Mouse (Mus musculus): ENCODE results near the gene Tcirg1.

The Tcirg1 gene

DNA sequence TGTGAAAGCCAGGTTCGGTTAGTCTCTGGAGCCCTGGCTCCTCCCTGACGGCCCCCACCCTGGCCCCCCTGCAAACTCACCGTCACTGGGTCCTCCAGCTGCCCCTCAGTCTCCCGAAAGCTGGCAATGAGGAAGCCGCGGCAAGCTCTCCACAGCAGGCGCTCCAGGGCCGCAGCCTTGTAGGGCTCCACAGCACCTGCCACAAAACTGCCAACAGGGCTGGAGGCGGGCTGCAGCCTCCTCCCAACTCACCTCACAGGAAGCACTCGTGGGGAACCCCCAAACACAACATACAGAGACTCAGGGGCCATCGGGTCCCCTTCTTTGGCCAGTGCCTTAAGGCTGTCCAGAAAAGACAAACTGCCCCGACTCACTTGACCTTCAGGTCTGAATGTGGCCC lies 4.0 kb downstream of the Tcirg1 start:
- in situ Hi-C loops (cut with MboI; ENCODE audit: low sequenced_read_pairs): no loop called here

DNA sequence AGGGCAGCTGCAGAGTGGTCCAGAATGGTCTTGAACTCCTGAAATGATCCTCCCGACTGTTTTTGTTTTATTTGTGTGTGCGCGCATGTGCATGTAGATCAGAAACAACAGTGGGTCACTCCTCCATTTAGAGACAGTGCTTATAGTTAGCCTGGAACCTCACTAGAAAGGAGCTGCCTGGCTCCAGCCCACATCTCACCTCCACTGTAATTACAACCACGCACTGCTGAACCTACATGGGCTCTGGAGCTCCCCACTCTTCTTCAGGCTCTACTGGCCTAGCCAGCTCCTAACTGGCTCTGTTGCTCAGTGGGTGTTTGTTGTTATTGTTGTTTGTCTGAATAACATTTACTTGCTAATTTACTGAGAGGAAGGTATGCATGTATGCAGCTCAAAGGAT lies 7.3 kb downstream of the Tcirg1 start:
- in situ Hi-C loops (cut with MboI; ENCODE audit: low sequenced_read_pairs): no loop called here

DNA sequence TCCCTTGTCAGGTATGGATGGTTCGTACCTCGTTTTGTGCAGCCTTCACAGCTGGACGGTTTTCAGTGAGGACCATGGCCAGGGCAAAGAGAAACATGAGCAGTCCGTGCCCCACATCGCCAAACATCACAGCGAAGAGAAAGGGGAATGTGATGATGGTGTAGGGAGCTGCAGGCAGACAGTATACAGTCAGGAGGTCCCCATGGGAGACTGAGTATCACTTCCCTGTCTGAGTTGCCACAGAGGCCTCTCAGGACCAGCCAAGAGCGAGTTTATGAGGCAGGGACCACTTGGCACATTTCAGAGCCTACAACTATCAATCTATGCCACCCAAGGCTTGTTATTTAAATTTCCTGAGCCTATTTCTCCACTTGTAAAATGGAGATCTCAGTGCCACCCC lies 8.0 kb downstream of the Tcirg1 start:
- in situ Hi-C loops (cut with MboI; ENCODE audit: low sequenced_read_pairs): no loop called here

DNA sequence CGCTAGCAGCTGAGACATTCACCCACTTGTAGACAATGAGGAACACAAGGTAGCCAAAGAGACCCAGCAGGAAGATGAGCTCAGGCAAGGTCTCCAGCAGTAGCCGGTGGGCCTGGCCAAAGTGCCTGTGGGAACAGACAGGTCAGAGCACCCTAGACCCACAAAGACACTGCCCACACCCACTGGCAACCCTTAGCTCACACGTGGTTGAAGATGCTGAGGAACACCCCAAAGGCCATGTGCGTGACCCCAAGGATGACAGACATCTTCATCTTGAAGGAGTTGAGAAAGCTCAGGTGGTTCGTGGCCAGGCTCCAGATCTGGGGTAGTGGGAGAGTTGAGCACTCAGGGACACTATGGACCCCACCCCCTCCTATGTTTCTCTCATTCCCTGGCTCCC lies 9.4 kb downstream of the Tcirg1 start:
- in situ Hi-C loops (cut with MboI; ENCODE audit: low sequenced_read_pairs): no loop called here

DNA sequence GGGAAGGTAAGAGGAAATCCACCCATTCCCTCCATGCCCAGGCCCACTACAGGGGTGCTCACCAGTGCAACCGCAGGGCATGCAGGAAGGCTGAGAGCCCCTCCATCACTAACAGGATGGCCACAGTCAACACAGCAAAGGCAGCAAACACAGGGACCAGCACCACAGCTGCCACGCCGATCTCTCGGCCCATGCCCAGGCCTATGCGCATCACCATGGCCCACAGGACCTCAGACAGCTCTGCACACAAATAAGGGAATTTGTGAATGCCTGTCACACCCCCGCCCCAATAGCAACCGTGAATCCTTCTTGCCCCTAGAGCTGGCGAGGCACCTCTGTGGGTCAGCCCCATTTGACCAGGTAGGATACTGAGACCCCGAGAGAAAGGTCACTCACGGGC lies 10.7 kb downstream of the Tcirg1 start:
- in situ Hi-C loops (cut with MboI; ENCODE audit: low sequenced_read_pairs): no loop called here

DNA sequence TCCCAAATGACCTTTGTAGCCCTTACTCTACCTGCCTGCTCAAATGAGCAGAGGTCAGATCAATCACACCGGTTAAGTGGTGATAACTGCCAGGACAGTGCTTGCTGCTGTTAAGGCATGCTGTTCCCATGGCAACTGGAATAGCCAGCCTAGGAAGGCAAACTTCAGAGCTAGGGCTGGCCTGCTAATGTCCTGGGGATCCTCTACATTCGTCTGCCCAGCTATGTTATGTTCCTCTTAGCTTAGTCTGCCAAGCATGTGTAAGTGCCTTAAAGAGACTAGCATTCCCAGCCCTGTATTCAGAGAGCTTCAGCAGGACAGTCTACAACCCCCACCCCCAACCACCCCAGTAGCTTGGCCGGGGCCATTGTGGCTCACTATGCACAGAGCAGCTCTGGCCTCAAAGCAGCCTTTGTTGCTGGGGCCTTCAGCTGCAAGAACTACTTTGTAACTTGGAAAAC lies 11.7 kb downstream of the Tcirg1 start:
- in situ Hi-C loops (cut with MboI; ENCODE audit: low sequenced_read_pairs): no loop called here

DNA sequence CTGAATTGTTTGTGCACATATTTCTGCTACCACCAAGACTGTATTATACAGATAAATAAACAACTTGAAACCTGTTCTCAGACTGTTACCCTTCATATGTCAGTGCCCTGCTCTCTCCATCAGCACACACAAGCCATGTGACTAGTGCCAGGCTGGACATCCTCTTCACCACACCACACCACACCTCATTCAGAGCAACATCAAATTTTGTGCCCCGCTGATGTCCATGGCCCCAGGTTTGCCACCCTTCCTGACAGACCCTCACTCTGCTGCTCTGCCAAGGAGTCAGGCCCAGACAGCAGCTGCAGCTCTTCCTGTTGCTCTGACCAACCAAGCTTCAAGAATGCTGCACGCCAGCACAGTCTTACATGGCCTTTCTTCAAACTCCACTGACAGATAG lies 12.6 kb downstream of the Tcirg1 start:
- in situ Hi-C loops (cut with MboI; ENCODE audit: low sequenced_read_pairs): no loop called here

DNA sequence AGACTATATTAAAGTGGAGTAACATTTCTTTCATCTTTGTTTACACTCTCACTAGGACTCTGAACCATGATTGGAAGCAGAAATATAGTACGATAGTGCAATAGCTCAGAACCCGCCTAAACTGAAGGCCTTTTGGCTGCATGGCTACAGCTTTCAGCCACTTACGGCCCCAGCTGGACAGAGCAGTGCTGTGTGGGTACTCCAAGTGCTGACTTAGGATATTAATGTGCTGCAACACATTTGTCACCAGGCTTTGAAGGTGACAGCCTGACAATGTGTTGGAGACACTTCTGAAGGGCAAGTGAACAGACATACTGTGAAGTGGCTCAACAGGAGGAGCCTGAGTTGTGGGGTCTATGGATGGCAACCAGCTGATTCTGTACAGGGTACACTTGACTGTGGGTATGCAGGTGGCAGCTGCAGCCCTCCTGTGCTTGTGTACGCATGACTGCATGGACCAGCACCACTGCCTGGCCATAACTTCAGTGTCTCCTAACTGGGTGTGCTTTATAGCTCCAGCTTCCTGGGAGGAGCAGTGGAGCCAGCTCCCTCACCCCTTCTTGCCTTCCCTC lies 13.3 kb downstream of the Tcirg1 start:
- in situ Hi-C loops (cut with MboI; ENCODE audit: low sequenced_read_pairs): no loop called here

DNA sequence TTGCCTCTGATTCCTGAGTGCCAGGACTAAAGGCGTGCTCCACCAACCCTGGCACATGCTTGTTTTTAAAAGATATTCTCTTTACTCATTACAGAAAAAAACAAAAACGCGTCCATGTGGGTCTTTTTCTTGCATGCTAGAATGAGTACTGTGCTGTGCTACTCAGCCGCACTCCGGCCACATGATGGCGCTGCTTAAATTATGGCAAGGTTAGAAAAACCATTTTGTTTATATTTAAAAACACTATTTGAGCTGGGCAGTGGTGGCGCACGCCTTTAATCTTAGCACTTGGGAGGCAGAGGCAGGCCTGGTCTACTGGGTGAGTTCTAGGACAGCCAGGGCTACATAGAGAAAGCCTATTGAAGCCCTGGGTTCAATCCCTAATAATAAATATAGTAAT lies 16.8 kb downstream of the Tcirg1 start:
- in situ Hi-C loops (cut with MboI; ENCODE audit: low sequenced_read_pairs): no loop called here

DNA sequence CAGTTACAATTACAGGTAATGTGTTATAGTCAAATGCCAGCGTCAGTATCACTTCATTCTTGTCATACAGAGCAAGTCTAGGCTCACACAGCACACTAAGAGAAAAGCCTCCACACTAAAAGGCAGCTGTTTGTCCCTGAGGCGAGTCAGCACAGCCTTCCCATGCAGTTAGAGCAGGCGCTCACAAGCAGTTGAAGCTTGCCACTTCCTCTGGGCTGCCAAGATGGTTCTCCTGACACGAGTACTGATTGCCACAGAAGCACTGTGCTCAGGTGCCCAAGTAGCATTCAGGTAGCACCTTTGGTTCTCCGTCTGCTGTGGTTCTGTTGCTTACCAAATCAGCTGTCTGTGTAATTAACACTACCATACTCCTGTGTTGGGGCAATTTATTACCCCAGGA lies 17.8 kb downstream of the Tcirg1 start:
- in situ Hi-C loops (cut with MboI; ENCODE audit: low sequenced_read_pairs): no loop called here

DNA sequence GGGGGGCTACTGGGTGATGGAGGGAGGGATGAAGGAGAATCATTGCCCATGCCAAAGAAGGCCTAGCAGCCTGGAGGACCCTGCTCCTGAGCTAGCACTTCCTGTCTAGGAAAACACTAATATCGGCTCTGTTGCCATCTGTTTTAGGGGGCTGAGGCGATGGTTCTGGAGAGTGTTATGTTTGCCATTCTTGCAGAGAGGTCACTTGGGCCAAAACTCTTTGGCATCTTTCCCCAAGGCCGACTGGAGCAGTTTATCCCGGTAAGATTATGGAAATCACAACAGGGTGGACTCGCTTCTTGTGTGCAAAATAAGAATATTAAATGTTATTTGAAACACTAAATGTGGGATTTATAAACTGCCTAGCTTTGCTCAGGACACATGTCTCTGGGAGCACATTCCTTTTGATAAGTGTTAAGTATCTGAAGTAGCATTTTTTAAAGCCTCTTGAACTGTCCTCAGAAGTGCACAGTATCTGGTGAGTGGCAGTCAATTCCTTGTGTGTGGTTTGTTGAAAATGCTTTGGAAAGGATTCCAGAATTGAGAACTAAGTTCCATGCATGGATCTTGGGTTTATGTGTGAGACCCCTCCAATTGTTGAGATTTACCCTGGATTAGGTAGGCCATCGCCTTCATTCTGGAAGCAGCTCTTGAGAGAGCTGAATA lies 22.5 kb downstream of the Tcirg1 start:
- in situ Hi-C loops (cut with MboI; ENCODE audit: low sequenced_read_pairs): no loop called here

DNA sequence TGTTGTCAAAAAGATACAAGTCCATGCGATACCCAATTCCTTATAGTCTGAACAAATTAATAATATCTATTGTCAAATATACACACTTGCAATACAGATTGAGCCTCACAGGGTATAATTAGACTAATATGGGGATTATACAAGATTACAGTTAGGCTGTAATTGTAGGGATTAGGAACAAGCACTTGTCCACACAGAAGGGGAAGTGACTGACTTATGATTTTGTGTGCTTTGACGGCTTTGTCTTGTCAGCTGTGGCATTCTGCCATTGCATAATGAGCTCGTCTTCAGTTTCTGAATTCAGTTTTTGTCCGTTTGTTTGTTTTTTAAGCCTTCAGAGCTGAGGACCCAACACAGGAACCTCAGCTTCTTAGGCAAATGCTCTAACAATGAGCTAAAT lies 24.7 kb downstream of the Tcirg1 start:
- in situ Hi-C loops (cut with MboI; ENCODE audit: low sequenced_read_pairs): no loop called here

DNA sequence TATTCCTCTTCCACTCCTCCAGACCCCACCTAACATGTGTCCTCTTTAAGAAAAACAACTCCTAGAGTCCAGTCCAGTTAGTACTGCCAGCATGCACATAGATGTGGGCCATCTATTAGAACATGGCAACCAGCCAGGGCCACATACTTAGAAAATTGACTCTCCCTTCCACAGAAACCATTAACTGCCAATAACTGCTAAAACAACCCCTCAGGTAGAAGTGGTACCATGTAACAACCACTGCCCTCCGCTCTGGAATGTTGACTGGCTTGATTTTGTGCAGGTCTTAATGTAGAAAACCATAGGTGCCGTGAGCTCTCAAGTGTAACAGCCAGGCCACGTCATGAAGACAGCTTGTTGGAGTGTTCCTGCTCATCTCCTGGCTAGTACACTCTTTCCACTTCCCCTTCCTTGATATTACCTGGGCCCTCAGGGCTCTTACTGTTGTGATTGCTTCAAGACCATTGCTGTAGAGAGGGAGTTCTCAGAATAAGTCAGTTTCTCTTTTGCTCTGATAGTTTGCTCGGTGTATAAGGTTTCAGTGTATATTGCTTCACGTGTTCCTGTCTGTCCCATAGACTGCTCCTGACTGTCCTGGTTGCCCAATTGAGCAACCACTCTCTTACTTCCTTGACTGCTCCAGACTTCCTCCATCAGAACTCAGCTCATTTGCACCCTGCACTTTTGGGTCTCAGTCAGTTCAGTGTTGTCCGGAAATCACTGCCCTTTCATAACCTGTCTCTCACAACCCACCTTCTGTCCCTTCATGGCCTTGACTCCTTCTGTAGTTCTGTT lies 26.7 kb downstream of the Tcirg1 start:
- in situ Hi-C loops (cut with MboI; ENCODE audit: low sequenced_read_pairs): no loop called here

DNA sequence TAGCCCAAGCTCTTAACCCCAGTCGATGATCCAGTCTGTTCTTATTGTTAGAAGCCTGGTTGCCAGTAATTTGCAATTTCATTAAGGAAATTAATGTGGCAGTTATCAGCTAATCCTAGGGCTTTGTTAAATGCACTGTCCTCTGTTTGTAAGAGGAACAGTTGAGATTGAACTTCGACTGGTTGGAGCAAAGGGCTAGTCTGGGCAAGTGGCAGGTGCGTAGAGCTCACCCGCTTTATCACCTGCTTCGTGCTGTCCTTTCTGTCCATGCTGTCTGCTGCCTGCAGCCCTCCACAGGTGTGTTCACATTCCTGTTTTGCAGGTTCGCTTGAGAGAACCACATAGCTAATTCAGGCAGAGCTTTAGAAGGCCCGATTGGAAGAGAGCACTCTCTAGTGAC lies 31.9 kb downstream of the Tcirg1 start:
- in situ Hi-C loops (cut with MboI; ENCODE audit: low sequenced_read_pairs): no loop called here

DNA sequence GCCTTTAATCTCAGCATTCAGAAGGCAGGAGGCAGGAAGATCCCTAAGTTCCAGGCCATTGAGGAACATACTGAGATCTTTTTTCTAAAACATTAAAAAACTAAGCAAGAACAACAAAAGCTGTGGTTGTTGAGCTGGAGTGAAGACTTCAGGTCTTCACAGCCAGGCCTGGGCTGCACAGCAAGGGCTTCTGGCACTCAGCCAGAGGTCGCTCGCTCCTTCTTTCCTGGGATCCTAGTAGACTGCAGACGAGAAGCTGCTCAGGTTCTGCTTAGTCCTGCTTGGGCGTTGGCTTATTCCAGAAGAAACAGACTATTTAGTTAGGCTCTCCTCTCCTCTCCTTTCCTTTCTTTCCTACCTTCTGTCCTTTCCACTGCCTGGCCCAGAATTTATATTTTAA lies 34.6 kb downstream of the Tcirg1 start:
- in situ Hi-C loops (cut with MboI; ENCODE audit: low sequenced_read_pairs): no loop called here

DNA sequence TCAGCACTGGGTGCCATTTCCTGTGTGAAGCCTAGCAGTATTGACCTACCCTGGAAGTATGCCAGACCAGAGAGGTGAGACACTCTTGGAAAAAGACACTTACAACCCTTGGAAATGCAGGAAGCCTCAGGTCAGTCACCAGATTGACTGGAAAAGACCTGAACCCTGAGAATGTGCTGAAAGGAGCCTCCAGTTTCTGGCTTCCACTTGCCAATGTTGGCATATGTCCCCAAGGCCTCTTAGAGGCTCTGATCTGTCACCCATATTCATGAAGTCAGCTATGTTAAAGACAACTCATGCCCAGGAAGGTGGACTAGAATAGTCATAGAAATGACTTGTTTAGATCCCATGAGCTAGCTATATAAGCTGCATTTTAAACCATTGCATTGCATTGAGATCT lies 35.5 kb downstream of the Tcirg1 start:
- in situ Hi-C loops (cut with MboI; ENCODE audit: low sequenced_read_pairs): no loop called here

DNA sequence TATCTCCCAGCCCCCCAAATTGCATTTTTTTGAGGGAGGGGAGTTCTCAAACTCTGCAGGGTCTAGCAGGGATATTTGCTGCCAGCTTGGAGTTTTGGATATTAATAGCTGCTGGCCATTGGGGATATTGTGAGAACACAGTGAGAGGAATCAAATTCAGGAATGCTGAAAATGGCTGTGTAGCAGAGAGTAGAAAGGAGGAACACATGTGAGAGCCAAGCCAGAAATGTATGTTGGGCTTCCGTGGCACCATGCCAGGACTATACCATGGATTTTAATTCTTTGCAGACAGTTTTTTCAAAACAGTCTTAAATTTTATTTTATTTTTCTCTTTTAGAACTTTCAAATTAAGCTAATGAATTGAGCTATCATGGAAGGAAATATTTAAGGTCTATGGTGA lies 38.6 kb downstream of the Tcirg1 start:
- in situ Hi-C loops (cut with MboI; ENCODE audit: low sequenced_read_pairs): no loop called here

DNA sequence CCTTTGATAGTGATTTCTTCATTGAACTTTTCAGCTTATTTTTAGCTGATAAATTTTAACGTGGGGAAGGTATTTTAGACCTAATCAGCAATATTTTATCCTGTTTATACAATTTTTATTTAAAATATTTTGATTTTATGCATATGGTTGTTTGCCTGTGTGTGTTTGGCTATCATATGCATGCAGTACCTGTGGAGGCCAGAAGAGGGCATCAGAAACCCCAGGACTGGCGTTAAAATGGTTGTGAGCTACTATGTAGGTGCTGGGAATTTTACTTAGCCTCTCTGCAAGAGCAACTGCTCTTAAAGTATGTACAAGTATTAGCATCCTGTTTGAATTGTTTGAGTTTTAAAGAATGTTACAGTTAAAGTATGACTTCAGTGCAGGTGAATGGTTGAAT lies 42.0 kb downstream of the Tcirg1 start:
- in situ Hi-C loops (cut with MboI; ENCODE audit: low sequenced_read_pairs): no loop called here

DNA sequence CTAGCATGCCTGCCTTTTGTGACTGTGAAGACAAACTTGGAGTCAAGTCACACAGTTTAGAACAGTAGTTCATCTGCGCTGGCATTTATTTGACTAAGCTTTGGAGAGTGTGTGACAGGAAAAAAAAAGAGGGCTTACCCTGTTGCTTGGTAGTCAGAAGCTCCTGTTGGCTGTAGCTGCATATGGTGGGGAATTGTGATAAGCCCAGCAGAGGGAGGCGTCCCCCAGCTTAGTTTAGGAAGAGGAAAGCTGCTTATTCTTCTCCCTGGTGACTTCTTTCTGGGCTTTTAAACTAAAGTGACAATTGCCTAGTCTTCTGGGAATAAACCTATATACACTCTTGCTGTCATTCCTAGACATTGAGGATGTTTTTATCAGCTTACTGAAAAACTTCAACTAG lies 44.2 kb downstream of the Tcirg1 start:
- in situ Hi-C loops (cut with MboI; ENCODE audit: low sequenced_read_pairs): no loop called here

DNA sequence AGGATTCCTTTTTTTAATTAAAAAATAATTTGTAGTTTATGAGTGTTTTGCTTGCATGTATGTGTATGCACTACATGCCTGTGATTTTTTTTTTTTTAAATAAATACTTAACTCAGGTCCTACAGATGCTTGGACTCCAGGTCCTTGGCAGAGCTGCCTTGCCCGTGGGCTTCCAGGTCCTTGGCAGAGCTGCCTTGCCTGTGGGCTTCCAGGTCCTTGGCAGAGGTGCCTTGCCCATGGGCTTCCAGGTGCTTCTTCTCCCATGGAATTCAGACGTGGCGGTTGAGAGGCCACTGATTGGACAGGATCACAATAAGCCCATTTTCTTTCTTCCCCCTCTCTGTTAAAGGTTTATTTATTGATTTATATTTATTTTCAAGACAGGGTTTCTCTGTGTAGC lies 49.7 kb downstream of the Tcirg1 start:
- in situ Hi-C loops (cut with MboI; ENCODE audit: low sequenced_read_pairs): no loop called here

DNA sequence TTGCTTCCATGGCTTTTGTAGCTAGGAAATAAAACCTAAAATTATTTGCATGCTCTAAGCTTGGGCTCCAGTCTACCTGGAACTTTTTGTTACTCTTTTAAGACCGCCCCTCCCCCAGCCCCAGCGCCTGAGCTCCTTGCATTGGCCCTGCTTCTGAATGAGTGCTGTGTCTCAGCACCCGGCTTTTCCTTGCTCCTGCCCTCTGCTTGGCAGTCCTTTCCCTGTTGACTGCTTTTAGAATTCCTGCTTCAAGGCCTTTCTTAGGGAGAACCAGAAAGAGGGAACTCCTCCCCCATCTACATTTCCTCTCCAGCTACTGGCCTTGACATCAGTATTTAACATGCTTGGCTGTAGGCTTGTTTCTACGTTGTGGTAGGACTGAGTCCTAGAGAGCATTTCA lies 51.3 kb downstream of the Tcirg1 start:
- in situ Hi-C loops (cut with MboI; ENCODE audit: low sequenced_read_pairs): no loop called here

DNA sequence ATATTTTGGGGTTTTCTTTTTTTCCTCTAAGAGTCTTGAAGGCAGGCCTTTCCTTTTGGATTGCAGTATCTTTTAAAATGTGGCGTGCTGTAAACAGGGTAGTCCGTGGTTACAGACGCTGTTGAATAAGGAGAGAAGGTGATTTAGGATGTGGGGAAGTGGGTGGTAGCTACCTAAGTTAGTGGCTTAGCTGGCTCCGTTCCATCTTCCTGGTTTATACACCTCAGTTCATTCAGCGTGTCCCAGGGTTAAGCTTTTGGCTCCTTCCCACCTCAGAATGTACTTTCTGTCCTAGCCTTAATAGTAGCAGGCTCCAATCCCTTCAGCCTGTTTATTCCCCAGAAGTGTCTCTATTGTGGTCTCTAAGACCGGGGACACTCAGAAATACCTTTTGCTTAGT lies 51.8 kb downstream of the Tcirg1 start:
- in situ Hi-C loops (cut with MboI; ENCODE audit: low sequenced_read_pairs): no loop called here

Data from CH12F3 (cell line).